Mouse (Mus musculus) heart, postnatal 10 days (tissue): ENCODE results near the gene Cep112. TPM values are rescaled to one million over a fixed set of nuclear protein-coding genes. Genes with fewer than 3 reads are reported as not detected.
A peak's percentile ranks its signal among the peaks of the same experiment; 100 is the strongest.

ENCODE experiments used
- DNase-seq, 2 experiments: peaks; one replicate each; pipeline ENCODE4 v3.0.0; 2021
- intact Hi-C: fragments of 180-260 bp; cut with DNase I; formaldehyde crosslinking; loops from one replicate; pipeline ENCODE4 v1.15.1; 2025
- total RNA-seq, 2 experiments: library from RNA; stranded (reverse); gene quantifications; 2 replicates each; pipeline ENCODE4 v1.2.3; 2021

Cep112 gene
- 10 to 100 TPM; 10.8 to 11.8 TPM for total RNA-seq

DNA sequence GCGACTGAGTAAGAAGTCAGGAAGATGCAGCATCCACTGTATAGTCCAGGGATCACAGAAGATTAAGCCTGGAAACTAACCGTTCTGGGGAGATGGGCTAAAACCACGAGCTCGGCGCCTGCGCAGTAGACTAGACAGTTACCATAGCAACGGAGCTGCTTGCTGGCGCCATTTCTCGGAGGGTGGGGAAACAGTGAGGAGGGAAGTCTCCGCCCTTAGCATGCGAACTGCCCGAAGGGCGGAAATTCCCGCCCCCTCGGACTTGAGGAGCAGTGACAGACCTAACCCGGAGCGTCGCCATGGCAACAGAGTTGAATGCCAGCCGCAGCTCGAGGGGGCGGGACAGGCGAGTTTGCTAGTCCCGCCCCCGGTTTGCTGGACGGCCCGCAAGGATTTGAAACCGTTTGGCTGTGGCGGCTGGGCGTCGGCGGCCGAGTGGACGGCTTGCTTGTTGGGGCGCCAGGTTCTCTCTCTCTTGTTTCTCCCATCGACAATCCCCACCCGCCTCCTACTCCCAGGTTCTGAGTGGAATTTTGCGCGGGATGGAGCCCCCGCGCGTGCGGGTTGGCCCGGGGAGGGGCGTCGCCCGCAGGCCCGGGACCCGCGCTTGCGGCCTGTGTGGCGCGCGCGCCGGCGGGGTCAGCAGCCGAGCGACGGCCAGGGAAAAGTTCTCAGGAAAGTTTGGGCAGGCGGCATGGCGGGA lies at the start of gene Cep112:
Gene Cep112, plus strand, starts transcription at position 304 of the 703 bp plus-strand sequence.
- intact Hi-C loops, result no loop called here
- DNase-seq, result peak; percentile 98 to 99

DNA sequence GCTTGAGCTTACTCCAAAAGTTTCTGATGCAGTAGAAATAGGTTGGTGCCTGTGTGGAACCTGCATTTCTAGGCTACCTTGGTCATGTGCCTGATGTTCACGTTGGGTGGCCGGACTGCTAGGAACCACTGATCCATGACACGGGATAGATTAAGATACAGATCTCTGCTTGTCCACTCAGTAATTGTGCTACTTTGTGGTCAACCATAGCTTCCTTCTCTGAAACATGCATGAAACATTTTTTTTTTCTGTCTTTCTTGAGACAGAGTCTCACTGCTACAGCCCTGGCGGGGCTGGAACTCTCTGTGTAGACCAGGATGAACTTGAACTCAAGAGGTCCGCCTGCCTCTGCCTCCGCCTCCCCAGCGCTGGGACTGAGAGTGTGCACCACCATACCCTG lies 48.2 kb upstream of the Cep112 start:
- intact Hi-C loops, result loop anchor here (2.0 to 5.0 kb wide), 2 partner anchors 32 to 515 kb away; no protein-coding TSS in a partner anchor
- no peak for DNase-seq

DNA sequence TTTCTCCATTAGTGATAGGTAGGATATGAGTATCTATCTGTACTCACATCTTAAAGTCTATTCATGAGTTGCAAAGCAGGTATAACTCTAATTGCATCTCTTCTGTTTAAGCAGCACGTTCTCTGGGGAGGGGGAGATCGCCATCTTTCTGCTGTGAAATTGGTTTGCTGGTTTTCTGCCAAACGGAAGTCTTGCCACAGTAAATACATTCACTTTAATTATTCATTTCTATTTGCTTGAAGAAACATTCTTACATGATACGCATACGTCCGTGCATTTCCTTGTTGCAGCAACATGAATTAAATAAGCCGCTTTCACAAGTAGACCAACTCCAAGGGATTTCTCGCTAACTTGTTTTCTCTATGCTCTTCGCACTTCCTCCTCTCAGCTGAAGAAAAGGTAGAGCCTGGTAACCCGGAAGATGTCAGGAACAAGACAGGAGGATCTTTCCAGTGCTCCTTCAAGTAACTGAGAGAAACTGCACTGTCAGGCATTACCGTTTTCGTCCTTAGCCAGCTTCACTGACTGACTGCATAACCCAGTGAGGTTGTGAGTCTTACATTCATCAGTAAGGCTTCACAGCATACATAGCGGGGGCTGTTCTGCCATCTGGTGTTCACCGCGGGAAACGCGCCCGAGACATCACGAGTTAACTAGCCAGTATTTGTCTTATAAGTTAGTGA lies 47.2 kb upstream of the Cep112 start:
- peak; percentile 77 to 85 for DNase-seq
- intact Hi-C loops, result loop anchor here (1.0 to 5.0 kb wide), 6 partner anchors 33 to 516 kb away; no protein-coding TSS in a partner anchor

DNA sequence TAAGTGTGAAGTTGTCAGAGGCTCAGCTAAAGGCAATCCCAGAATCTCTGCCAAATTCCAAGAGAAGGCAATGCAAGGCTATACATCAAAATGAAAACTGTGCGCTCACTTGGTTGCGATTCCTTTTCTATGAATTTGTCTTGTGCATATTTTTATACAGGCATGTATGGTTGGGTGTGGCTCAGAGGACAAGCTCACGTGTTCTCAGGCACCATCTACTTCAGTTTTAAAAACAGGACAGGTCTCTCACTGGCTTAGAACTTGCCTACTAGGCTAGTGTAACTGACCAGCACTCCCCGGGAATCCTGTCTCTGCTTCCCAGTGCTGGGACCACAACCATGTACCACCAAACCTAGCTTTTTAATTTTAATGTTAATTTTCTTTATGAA lies 46.6 kb upstream of the Cep112 start:
- intact Hi-C loops, result loop anchor here (1.0 to 5.0 kb wide), 5 partner anchors 250 to 516 kb away; no protein-coding TSS in a partner anchor
- no peak for DNase-seq

DNA sequence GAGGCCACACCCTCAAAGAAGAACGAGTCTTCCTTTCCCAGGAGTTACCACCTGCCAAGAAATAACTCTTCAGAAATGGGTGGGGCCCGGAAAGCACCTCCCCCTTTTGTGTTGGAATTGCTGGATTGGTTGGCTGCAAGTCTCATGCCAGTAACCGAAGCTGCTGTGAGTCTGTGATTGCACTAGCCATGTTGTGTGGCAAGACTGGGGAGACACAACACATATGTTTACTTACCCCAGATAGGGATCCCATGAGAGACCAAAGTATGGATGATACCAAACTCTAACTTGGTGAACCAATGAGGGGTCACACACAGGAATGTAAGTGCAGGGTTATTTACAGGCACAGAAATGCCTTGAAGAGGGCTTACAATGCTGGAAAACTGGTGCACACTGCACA lies 42.3 kb upstream of the Cep112 start:
- DNase-seq, result no peak
- intact Hi-C loops, result no loop called here

DNA sequence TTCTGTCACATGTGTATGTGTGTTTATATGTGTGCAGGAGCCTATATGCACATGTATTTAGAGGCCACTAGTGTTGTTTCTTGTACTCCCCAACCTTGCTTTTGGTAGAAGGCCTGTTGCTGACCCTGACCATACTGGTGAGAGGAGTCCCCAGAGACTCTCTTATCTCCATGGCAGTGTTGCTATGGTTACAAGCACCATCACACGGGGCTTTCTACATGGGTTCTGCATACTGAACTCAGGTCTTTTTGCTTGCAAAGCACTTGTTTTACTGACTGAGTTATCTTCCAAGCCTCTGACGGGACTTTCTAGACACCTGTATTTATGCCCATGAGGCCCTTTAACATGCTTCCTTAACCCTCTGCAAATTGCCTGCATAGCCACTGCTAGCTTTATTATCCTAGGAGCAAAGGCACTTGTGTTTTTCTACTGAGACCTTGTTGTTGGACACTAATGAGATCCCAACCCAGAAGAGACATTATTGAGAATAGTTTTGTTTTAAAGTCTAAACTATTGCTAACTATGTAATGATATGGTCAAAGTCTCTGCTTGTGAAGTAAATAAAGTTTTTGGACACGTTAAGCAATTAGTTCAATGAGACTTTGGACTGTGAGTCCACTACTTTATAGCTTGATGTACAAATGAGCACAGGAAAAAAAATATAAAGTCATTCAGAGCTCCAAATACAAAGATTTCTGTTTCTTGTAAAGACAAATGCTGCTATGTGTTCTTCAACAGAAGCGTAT lies 39.9 kb upstream of the Cep112 start:
- intact Hi-C loops, result no loop called here
- no peak for DNase-seq

DNA sequence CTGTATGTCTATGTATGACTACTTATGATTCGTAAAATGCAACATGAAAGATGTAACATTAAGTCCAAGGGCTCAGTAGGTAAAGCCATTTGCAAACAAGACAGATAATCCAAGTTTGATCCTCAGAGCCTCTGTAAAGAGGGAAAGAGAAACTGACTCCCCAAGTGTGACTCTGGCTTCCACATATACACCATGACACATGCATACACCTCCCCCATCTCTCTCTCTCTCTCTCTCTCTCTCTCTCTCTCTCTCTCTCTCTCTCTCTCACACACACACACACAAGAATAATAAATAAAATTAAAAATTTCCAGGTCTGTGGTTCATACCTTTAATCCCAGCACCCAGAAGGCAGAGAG lies 39.3 kb upstream of the Cep112 start:
- intact Hi-C loops, result no loop called here
- DNase-seq, result no peak

DNA sequence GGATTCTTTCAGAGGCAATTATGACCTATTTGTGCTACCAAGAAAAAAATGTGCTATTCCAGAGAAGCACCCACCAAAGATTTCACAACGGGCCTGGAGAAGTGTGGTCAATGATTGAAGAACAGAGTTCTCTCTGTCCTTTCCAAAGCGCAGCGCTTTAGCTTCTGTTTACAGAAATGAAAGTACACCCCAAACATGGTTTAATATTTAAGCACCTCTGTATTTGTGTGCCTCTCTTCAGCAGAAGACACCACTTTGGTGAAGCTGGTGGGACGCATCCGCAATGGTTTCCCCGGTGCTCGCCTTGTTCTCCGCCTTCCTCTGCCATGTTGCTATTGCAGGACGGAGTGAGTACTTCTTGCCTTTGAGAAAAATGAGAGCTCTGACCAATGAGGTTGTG lies 29.9 kb upstream of the Cep112 start:
- DNase-seq, result no peak
- intact Hi-C loops, result no loop called here

DNA sequence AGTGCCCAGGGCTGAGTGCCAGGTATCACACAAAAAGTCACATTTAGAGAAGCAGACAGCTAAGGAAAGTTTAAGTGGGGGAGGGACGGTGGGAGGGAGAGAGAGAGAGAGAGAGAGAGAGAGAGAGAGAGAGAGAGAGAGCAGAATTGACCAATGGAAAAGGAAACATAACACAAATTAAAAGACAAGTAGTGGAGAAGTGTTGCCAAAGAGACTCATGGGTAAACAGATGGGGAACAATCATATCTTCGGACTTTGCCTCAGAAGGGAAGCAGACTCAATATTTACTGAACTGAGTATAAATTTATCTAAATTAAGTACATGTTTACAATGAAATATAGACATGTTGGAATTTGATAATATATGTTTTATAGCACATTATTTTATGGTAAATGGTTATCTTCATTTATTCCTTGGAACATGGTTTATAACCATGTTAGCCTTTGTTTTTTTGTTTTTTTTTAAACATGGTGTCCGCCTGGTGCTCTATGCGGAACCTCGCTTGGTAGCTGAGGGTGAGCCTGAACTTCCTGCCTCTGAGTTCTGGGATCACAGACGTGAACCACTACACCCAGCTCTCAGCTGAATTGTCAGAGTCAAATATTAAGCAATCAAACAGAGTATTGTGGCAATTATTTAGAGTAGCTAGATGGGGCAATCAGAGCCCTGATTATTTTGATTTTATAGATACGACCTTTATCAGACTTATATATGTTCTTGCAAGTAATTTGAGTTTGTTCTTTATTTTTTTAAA lies 28.7 kb upstream of the Cep112 start:
- intact Hi-C loops, result no loop called here
- no peak for DNase-seq

DNA sequence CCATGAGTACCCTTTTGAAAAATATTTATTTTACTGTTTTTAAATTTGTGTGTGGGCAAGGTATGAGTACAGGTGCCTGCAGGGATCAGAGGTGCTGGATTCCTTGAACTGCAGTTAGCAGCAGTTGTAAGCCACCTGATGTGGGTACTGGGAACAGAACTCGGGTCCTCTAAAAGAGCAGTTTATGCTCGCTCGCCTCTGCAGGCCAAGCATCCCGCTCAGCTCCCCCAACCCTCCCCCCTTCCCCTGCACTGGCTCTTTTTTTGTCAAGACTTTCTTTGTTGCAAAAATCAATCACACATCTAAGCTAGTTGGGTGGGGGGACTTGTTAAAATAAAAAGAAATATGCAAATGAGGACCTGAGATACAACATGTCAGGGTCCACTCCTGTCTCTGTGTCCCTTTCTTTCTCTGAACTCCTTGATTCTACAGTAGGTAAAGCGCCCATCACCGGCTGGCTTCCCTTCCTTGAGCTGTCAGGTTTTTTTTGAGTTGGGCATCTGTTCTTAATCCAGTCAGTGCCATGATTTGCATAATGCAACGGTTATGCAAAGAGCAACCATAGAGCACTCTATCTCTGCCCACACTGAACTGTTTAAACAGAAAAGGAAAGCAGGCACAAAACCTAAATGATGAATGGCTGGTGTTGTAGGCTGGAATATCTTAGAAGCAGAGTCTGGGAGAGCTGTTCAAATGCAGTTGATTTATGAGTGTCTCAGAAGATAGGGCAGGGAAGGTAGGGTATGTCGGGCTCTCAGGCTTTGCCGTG lies 14.9 kb upstream of the Cep112 start:
- no peak for DNase-seq
- intact Hi-C loops, result no loop called here

DNA sequence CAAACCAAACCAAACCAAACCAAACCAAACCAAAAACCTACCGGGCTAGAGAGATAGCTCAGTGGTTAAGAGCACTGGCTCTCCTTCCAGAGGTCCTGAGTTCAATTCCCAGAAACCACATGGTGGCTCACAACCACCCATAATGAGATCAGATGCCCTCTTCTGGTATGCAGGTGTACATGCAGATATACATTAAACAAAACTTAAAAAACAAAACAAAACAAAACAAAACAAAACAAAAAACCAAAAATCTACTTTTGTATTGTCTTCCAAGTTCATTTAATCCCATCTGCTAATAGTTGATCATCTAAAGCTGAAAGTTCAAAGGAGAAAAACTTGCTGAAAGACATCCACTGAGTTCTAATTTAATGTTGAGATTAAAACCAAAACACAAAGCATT lies 8.6 kb upstream of the Cep112 start:
- intact Hi-C loops, result loop anchor here (5.0 kb wide), 2 partner anchors 389 to 554 kb away; no protein-coding TSS in a partner anchor
- no peak for DNase-seq

DNA sequence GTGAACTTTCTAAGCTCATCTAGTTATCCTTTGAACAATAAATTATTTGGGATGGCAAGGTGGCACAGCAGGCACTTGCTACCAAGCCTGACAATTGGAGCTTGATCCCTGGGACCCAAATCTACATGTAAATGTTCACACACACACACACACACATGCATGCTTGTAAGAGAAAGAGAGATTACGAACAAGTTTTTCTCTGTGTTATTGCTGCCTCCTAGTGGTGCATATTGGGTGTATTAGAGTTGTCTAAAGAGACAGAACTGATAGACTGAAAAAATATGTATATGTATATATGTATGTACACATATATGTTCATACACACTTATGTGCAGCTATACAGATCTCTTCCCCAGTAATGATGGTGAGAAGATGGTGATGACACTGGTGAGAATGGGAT lies 6.5 kb upstream of the Cep112 start:
- intact Hi-C loops, result loop anchor here (5.0 kb wide), 2 partner anchors 391 to 556 kb away; no protein-coding TSS in a partner anchor
- peak; percentile 18 to 43 for DNase-seq

DNA sequence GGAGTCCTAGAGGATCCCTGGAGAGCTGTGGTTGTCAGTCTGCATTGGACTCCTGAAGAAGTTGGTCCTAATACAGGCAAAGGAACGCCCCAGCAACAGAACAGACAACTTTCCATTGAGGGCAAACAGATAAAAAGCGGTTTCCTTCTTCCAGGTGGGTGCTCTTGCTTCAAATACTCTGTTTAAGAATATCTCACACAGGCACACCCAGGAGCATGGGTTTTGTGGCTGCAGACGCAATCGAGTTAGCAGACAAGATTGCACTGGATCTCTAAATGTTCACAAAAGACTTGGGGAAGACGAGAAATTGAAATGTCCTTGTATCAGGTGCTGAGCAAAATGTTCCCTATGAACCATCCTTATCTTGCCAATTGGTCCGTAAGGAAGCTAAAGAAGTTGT lies 5.8 kb upstream of the Cep112 start:
- intact Hi-C loops, result loop anchor here (5.0 kb wide), 2 partner anchors 392 to 557 kb away; no protein-coding TSS in a partner anchor
- no peak for DNase-seq

DNA sequence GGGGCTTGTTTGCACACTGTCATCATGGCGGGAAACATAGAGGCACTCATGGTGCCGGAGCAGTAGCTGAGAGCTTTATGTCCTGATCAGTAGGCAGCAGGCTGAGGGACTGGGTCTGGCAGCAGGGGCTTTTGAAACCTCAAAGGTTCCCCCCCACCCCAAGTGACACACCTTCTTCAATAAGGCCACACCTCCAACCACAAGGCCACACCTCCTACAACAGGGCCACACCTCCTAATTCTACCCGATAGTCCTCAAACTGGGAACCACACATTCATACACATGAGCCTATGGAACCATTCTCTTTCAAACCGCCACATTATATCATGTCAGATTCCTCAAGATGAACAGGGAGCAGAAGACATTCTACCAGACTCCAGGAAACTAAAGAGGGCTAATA lies 4.2 kb upstream of the Cep112 start:
- DNase-seq, result no peak
- intact Hi-C loops, result no loop called here

DNA sequence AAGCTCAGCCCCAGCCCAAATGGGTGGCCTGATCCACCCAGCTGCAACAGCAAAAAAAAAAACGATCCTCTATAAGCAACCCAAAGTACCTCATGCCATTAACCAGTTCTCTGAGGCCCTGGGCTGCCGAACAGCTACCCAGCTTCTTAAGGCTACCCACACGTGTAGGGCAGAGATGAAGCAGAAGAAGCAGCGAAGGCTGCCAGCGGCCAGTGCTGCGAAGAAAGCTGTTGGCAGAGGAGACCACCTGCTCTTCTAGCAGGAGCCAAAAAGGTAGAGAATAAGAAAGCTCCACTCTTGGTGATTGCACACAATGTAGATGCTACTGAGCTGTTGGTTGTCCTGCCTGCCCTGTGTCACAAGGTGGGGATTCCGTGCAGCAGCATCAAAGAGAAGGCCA lies 1.8 kb upstream of the Cep112 start:
- DNase-seq, result no peak
- intact Hi-C loops, result no loop called here

DNA sequence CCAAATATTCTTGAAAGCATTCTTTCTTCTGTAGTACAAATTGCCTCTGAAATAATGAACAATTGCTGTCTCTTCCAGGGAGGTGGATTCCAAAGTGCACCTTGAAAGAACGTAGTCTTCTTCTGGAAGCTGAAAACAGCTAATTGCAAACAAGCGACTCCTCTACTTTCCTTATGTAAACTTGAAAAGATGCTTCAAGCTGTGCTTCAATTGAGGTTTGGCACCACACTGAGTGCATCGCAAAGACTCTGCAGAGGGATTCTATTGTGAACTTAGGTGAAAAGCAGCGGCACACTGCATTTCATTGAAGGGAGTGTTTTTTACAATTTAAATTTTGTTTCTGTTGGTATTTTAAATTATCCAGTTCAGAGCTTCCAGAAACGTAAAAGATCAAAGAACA lies 881 bp upstream of the Cep112 start:
- intact Hi-C loops, result no loop called here

DNA sequence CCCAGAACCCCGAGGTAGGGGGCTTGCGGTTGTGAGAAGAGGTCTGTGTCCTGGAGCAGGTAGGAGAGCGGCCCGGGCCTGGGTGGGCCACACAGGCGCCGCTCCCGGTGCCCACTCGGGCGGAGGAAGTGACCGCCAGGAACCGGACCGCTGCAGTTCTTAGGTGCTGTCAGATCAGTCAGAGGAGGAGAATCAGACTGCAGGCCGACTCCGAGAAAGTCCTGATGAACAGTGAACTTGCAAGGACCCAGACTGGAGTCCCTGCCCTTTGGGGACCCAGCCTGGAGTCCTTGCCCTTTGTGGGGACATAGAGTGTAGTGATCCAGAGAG lies 565 bp downstream of the Cep112 start:
- no peak for DNase-seq
- intact Hi-C loops, result no loop called here

More for the DNA sequence above, 881 bp upstream of the Cep112 start:
- no peak for DNase-seq

DNA sequence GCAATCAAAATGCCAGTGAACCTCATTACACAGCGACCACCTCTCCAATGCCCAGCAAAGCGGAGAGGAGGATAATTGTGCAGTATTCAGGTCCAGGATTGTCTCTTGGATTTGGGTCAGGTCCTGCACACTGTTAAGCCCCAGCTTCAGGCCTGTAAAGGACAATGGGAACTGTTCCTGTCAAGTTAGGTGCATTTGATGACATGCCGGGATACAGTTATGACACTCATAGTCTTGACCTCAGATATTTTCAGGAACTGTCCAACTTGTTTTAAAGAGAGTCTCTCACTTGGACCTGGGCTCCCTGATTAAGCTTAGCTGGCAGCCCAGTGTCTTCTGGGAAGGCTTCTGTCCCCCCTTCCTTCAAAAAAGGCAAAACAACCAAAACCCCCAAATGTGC lies 1.1 kb downstream of the Cep112 start:
- no peak for DNase-seq
- intact Hi-C loops, result no loop called here

DNA sequence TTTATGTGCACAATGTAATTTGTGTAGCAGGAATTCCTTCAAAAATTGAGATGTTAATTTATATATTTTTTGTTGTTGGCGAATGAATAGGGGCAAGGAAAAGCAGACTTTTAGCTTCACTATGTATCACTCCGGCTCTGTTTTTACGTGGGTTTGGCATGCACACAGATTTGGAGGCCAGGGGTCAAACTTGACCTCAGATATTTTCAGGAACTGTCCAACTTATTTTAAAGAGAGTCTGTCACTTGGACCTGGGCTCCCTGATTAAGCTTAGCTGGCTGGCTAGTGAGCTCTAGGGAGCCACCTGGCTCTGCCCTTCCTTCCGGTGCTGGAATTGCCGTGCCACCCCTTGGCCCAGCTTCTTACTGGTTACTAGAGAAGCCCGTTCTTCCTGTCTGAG lies 2.2 kb downstream of the Cep112 start:
- no peak for DNase-seq
- intact Hi-C loops, result no loop called here

DNA sequence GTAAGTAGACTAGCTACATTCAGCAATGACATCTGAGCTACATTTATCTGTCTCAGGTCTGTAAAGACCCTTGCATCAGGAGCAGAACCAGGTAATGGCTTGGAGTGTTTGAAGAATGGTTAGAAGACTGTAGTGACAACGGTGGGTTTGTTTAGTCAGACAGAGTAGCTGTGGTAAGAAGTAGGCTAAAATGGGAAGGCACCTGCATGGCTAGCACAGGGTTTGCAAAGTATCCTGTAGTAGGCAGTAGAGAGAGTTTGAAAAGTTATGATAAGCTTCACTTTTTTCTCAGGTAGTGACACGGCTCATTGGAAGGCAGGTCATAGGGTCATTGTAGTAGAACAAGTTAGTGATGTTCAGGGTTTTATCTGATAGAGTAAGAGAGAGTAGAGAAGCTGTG lies 4.1 kb downstream of the Cep112 start:
- intact Hi-C loops, result no loop called here
- DNase-seq, result no peak
